Mouse (Mus musculus) kidney, adult 2 months (tissue): ENCODE results near the gene Dcxr.

Experiments used
- CTCF ChIP-seq: fragments of 200-500 bp; conservative IDR thresholded peaks from 2 replicates; pipeline ENCODE4 v1.5.1; 2011; ENCODE audit warnings: low read depth, mild to moderate bottlenecking, control low read depth, low read length, moderate library complexity, mixed read lengths; ENCODE audit not compliant: insufficient read depth, insufficient read length
- POLR2A ChIP-seq: fragments of 200-500 bp; IDR thresholded peaks from one replicate; pipeline ENCODE4 v1.6.1; 2011; ENCODE audit warnings: low read depth, low read length, control low read depth

DNA sequence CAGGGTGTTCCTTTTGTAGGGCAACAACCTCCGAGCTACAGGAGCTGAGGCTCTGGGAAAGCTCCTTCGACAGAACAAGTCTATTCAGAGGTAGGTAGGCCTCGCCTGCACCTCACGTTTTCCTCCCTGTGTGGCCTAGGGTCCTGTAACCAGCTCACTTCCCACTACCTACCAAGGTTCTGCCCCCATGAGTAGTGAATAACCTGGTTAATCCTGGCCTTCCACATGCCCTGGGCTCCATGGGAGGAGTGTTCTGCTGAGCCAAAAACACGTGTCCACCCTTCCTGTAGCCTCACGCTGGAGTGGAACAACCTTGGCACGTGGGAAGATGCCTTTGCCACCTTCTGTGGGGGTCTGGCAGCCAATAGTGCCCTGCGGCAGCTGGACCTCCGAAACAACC is 11.9 kb downstream of the Dcxr start:
- TF ChIP-seq CTCF (no peak), POLR2A (no peak)
